Mouse (Mus musculus): ENCODE results near the gene Zfp91. TPM values are rescaled to one million over a fixed set of nuclear protein-coding genes. Genes with fewer than 3 reads are reported as not detected.

Zfp91 gene
- 67.2 TPM for total RNA-seq (2023)

GRCm38 (mm10) chr19:12795511-12796327 lies at the start of gene Zfp91, which contains the start of gene Lpxn:
Gene Zfp91 (minus strand): TSS chr19:12796126.
Gene Lpxn (plus strand): TSS chr19:12796193.

GRCm38 (mm10) chr19:12765308-12765707 lies 30.6 kb downstream of the Zfp91 start, which contains the start of gene Cntf:
Gene Cntf (minus strand): TSS chr19:12765632.

Other genes with a start within 250 kb of the Zfp91 start
- not detected for gene Gm4952, start 196.2 kb downstream of the Zfp91 start, total RNA-seq (2023)
- not detected for gene Glyat, start 162.8 kb downstream of the Zfp91 start, total RNA-seq (2023)
- gene Olfr1442, start 125.7 kb downstream of the Zfp91 start, total RNA-seq (2023) = not detected
- gene Olfr1443, start 118.0 kb downstream of the Zfp91 start, total RNA-seq (2023) = not detected
- gene Keg1, start 100.3 kb downstream of the Zfp91 start, total RNA-seq (2023) = not detected
- 4.3 TPM for gene Cntf, start 30.5 kb downstream of the Zfp91 start, total RNA-seq (2023)
- 47.4 TPM for gene Lpxn, start 67 bp upstream of the Zfp91 start, total RNA-seq (2023)
- gene Gm5244, start 50.6 kb upstream of the Zfp91 start, total RNA-seq (2023) = 1.5 TPM
- gene Olfr1444, start 61.2 kb upstream of the Zfp91 start, total RNA-seq (2023) = 0.31 TPM
- not detected for gene Olfr1445, start 87.7 kb upstream of the Zfp91 start, total RNA-seq (2023)
- not detected for gene Olfr1446, start 97.4 kb upstream of the Zfp91 start, total RNA-seq (2023)
- gene Olfr1447, start 107.6 kb upstream of the Zfp91 start, total RNA-seq (2023) = not detected
- gene Olfr1448, start 128.3 kb upstream of the Zfp91 start, total RNA-seq (2023) = not detected
- gene Olfr1449, start 134.7 kb upstream of the Zfp91 start, total RNA-seq (2023) = not detected
- not detected for gene Olfr1450, start 154.1 kb upstream of the Zfp91 start, total RNA-seq (2023)
- gene Olfr1451, start 198.9 kb upstream of the Zfp91 start, total RNA-seq (2023) = not detected
- gene Olfr1453, start 232.2 kb upstream of the Zfp91 start, total RNA-seq (2023) = not detected

All from CD8-positive naive resting alpha-beta T cell, adult 57 days (primary cell).